Mouse (Mus musculus) liver, adult 2 months (tissue): ENCODE measurements around the gene Rorb. TPM values are rescaled to one million over a fixed set of nuclear protein-coding genes. Genes with fewer than 3 reads are reported as not detected.

Experiments used
- DNase-seq: peaks from one replicate; pipeline ENCODE4 v3.0.0-alpha.2; 2011; ENCODE audit warnings: low read depth, low spot score; ENCODE audit errors: extremely low read depth
- H3K27ac ChIP-seq: fragments of 200-500 bp; replicated peaks from 2 replicates; pipeline ENCODE4 v1.5.1; 2012; ENCODE audit warnings: low read depth, mild to moderate bottlenecking, control low read depth, inconsistent platforms, low read length; ENCODE audit not compliant: insufficient read depth
- H3K27me3 ChIP-seq: fragments of 200-500 bp; 2 replicates; pipeline ENCODE4 v1.6.1; 2012; ENCODE audit warnings: mild to moderate bottlenecking, moderate library complexity, low read length, inconsistent platforms; ENCODE audit not compliant: control insufficient read depth, insufficient read depth
- H3K36me3 ChIP-seq: fragments of 200-500 bp; 2 replicates; pipeline ENCODE4 v1.6.1; 2012; ENCODE audit warnings: low read length, inconsistent platforms; ENCODE audit not compliant: control insufficient read depth, insufficient read depth
- H3K4me1 ChIP-seq: fragments of 200-500 bp; 2 replicates; pipeline ENCODE4 v1.6.1; 2011; ENCODE audit warnings: low read length; ENCODE audit not compliant: control insufficient read depth, insufficient read depth
- H3K4me3 ChIP-seq: fragments of 200-500 bp; 2 replicates; pipeline ENCODE4 v1.5.1; 2011; ENCODE audit warnings: low read depth, mild to moderate bottlenecking, control low read depth, low read length, moderate library complexity; ENCODE audit not compliant: insufficient read depth
- H3K79me2 ChIP-seq: fragments of 200-500 bp; 2 replicates; pipeline ENCODE4 v1.6.1; 2012; ENCODE audit warnings: inconsistent platforms, mild to moderate bottlenecking, low read length, moderate library complexity; ENCODE audit not compliant: control insufficient read depth, insufficient read depth
- H3K9ac ChIP-seq: fragments of 200-500 bp; 2 replicates; pipeline ENCODE4 v1.6.1; 2012; ENCODE audit warnings: low read depth, mild to moderate bottlenecking, control low read depth, inconsistent platforms, low read length
- CTCF ChIP-seq: fragments of 200-500 bp; IDR thresholded peaks from 2 replicates; pipeline ENCODE4 v1.5.1; 2011; ENCODE audit warnings: low read depth, low read length, control low read depth
- POLR2A ChIP-seq: fragments of 200-500 bp; IDR thresholded peaks from 2 replicates; pipeline ENCODE4 v1.6.1; 2011; ENCODE audit warnings: low read length, control low read depth; ENCODE audit not compliant: insufficient read depth; ENCODE audit errors: extremely low read depth
- WGBS: fragments of 180-500 bp; shearing (Covaris S2); methylation state at CpG from one replicate; pipeline ENCODE4 v1.1.7; 2018; 5-methylcytosine and 5-hydroxymethylcytosine counted together
- polyA plus RNA-seq: library from polyadenylated mRNA; depleted of rRNA; stranded (reverse); fragments of >200 nt; gene quantifications from 2 replicates; pipeline ENCODE4 v1.2.3, GENCODE M21; 2012
- total RNA-seq: library from RNA; depleted of rRNA; stranded (reverse); fragments of >200 nt; gene quantifications from 2 replicates; pipeline ENCODE4 v1.2.3, GENCODE M21; 2014

Gene Rorb
- total and polyA plus RNA-seq, 2 experiments: not detected

- H3K36me3 ChIP-seq: no peaks in the 10 kb centered on the region
- H3K4me1 ChIP-seq: no peaks in the 10 kb centered on the region
- TF ChIP-seq POLR2A (no peak), CTCF (no peak)
- no peaks in the 10 kb centered on the region for H3K27me3 ChIP-seq
- H3K9ac ChIP-seq: no peak overlapping the region
- H3K79me2 ChIP-seq: no peaks in the 10 kb centered on the region
- 90% methylated on average over 6 of the region's 6 CpGs for WGBS
- H3K27ac ChIP-seq: no peak overlapping the region
- no peak for DNase-seq
- H3K4me3 ChIP-seq: no peak overlapping the region
These were observed 13.8 kb downstream of the Rorb start for GRCm38 (mm10) chr19:19097149-19097548.

GRCm38 (mm10) chr19:19089427-19089826 is 21.6 kb downstream of the Rorb start:
- no peak overlapping the region for H3K4me3 ChIP-seq
- H3K36me3 ChIP-seq: no peaks in the 10 kb centered on the region
- H3K27ac ChIP-seq: no peak overlapping the region
- H3K4me1 ChIP-seq: no peaks in the 10 kb centered on the region
- 83% methylated on average over 7 of the region's 7 CpGs for WGBS
- no peak for DNase-seq
- no peaks in the 10 kb centered on the region for H3K27me3 ChIP-seq
- TF ChIP-seq CTCF (no peak), POLR2A (no peak)
- H3K9ac ChIP-seq: no peak overlapping the region
- H3K79me2 ChIP-seq: no peaks in the 10 kb centered on the region

- Histone ChIP-seq H3K79me2 (no peaks in the 10 kb centered on the region), H3K4me1 (no peaks in the 10 kb centered on the region), H3K27me3 (no peaks in the 10 kb centered on the region; the same call in 1 of the 2 replicates), H3K9ac (no peak overlapping the region), H3K36me3 (no peaks in the 10 kb centered on the region), H3K27ac (no peak overlapping the region), H3K4me3 (no peak overlapping the region)
- WGBS: 70% methylated on average over 8 of the region's 8 CpGs
- DNase-seq: no peak
- TF ChIP-seq POLR2A (no peak), CTCF (no peak)
These were observed 33.1 kb downstream of the Rorb start for GRCm38 (mm10) chr19:19077880-19078279.

GRCm38 (mm10) chr19:19074756-19075155 is 36.2 kb downstream of the Rorb start:
- Histone ChIP-seq H3K36me3 (no peaks in the 10 kb centered on the region), H3K4me1 (no peaks in the 10 kb centered on the region), H3K4me3 (no peak overlapping the region), H3K9ac (no peak overlapping the region), H3K27me3 (no peaks in the 10 kb centered on the region; the same call in 1 of the 2 replicates), H3K27ac (no peak overlapping the region), H3K79me2 (no peaks in the 10 kb centered on the region)
- TF ChIP-seq POLR2A: no peak
- TF ChIP-seq CTCF: no peak
- DNase-seq: no peak
- WGBS: 77% methylated on average over 6 of the region's 6 CpGs

GRCm38 (mm10) chr19:19058710-19059398 is 52.1 kb downstream of the Rorb start:
- no peak overlapping the region for H3K4me3 ChIP-seq
- TF ChIP-seq CTCF (no peak), POLR2A (no peak)
- H3K4me1 ChIP-seq: no peaks in the 10 kb centered on the region
- H3K9ac ChIP-seq: no peak overlapping the region
- H3K36me3 ChIP-seq: no peaks in the 10 kb centered on the region
- no peak overlapping the region for H3K27ac ChIP-seq
- no peaks in the 10 kb centered on the region for H3K27me3 ChIP-seq
- 68% methylated on average over 10 of the region's 10 CpGs for WGBS
- no peak for DNase-seq
- H3K79me2 ChIP-seq: no peaks in the 10 kb centered on the region

- no peaks in the 10 kb centered on the region for H3K27me3 ChIP-seq
- 90% methylated on average over 8 of the region's 8 CpGs for WGBS
- H3K79me2 ChIP-seq: no peaks in the 10 kb centered on the region
- DNase-seq: no peak
- no peaks in the 10 kb centered on the region for H3K4me1 ChIP-seq
- TF ChIP-seq POLR2A (no peak), CTCF (no peak)
- H3K36me3 ChIP-seq: no peaks in the 10 kb centered on the region
- no peak overlapping the region for H3K4me3 ChIP-seq
- H3K27ac ChIP-seq: no peak overlapping the region
- H3K9ac ChIP-seq: no peak overlapping the region
These were observed 52.8 kb downstream of the Rorb start for GRCm38 (mm10) chr19:19058201-19058600.
